8 mouse cellular contexts compared by ENCODE assay signal in the genomic region with DNA sequence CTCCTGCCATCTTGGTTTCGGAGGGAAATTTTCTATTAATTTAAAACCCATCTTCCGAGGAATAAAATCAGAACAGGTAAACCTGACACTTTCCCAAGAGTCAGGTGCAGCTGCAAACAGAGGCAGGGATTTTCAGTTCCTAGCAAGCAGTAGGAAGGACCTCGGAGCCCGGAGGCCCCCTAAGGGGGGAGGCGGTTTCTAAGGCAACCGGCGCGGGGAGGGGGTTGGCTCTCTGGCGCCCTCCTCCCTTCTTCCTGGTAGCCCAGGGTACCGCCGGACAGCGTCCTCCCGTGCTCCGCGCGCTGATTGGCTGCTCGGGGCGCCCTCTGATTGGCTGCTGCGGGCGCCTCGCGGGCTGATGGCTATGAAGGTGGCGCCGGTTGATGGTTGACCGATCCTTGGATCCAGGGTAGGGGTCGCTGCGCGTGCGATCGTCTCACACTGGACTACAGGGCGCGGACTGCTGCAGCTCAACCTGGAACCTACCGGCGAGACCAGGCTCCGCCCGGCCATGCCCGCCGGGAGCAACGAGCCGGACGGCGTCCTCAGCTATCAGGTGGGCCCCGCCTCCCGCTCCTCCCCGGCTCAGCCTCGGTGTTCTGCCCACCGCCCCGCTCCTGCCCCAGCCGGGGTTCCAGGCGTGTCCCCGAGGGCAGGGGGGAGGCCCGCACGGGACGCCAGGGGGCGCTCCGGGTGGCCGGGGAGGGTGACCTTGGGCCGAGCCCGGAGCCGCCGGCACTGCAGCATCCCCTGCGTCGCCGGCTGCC. TPM values are rescaled to one million over a fixed set of nuclear protein-coding genes. Genes with fewer than 3 reads are reported as not detected.
A peak's percentile ranks its signal among the peaks of the same experiment; 100 is the strongest.
DNase-seq lines count a peak whose midpoint lies in the region; ATAC-seq and TF ChIP-seq lines count a peak whose summit lies in the region.

A gene (plus strand): TSS at position 329 of the 767 bp plus-strand sequence.

- H3K4me3 ChIP-seq in CH12.LX (replicated peaks in 1 of 3; ENCODE audit: low read depth in 2 of 3, low read length in 2 of 3, poor library complexity in 1 of 3) = peak within 1 kb of the TSS; percentile 63 to 77 (median 69)
- peak within 1 kb of the TSS; percentile 81 for H3K4me3 ChIP-seq in forebrain, embryonic 15.5 days
- peak within 1 kb of the TSS; percentile 81 for H3K4me3 ChIP-seq in neural tube, embryonic 14.5 days (ENCODE audit: low read depth, low read length)
- H3K4me3 ChIP-seq in testis, adult 2 months (ENCODE audit: control insufficient read depth, low read depth, low read length) = peak within 1 kb of the TSS; percentile 90

- in situ Hi-C loops in CH12.LX (cut with MboI; ENCODE audit: low pct_ligation_motif_present, low pct_unique_long_range_greater_than_20kb, low sequenced_read_pairs) = loop anchor here (5.0 to 10.0 kb wide), 3 partner anchors 56 to 243 kb away; no protein-coding TSS in a partner anchor

- no peaks in the 10 kb centered on the region for H3K79me2 ChIP-seq in CH12.LX (replicated peaks; ENCODE audit: control insufficient read depth, extremely low read depth, insufficient read depth, poor library complexity, severe bottlenecking)

- H3K27ac ChIP-seq in CH12.LX (ENCODE audit: insufficient read depth, low read depth) = peak within 1 kb of the TSS; percentile 71
- peak within 1 kb of the TSS; percentile 83 for H3K27ac ChIP-seq in forebrain, embryonic 15.5 days (replicated peaks)
- peak within 1 kb of the TSS; percentile 86 for H3K27ac ChIP-seq in neural tube, embryonic 14.5 days (ENCODE audit: low read depth, low read length)
- peak within 1 kb of the TSS; percentile 87 for H3K27ac ChIP-seq in testis, adult 2 months (ENCODE audit: control insufficient read depth, insufficient read depth, low read depth, low read length)

- peak; percentile 94 for DNase-seq in CH12.LX (ENCODE audit: extremely low read depth)
- DNase-seq in cerebellum, adult 11 months = peak; percentile 92
- DNase-seq in heart, postnatal 14 days = peak; percentile 84 to 86
- DNase-seq in layer of hippocampus, adult 18-20 months (ENCODE audit: low spot score in 2 of 2) = peak; percentile 94 to 96
- DNase-seq in lung, adult 18-20 months = peak; percentile 86 to 89

- dilution Hi-C loops in CH12.LX (cut with MboI; ENCODE audit: extremely low pct_ligation_motif_present, extremely low pct_unique_long_range_greater_than_20kb, low sequenced_read_pairs) = no loop called here

- H3K36me3 ChIP-seq in CH12.LX (replicated peaks in 1 of 2; ENCODE audit: control insufficient read depth in 1 of 2, insufficient read depth in 1 of 2, low read length in 1 of 2) = no peaks in the 10 kb centered on the region
- no peaks in the 10 kb centered on the region for H3K36me3 ChIP-seq in forebrain, embryonic 15.5 days
- no peaks in the 10 kb centered on the region; the same call in 1 of the 2 replicates for H3K36me3 ChIP-seq in neural tube, embryonic 14.5 days (ENCODE audit: control insufficient read depth, insufficient read depth, low read length)
- 0 out of 2 replicates have a peak, but pooled peaks cover 1% of the 10 kb centered on the region for H3K36me3 ChIP-seq in testis, adult 2 months (ENCODE audit: control insufficient read depth, insufficient read depth, low read length)

- peak within 1 kb of the TSS; percentile 91 for H3K4me2 ChIP-seq in CH12.LX (ENCODE audit: insufficient read depth, low read depth, poor library complexity, severe bottlenecking)
- peak within 1 kb of the TSS; percentile 73 for H3K4me2 ChIP-seq in forebrain, embryonic 15.5 days (replicated peaks)
- peak within 1 kb of the TSS; percentile 70 for H3K4me2 ChIP-seq in neural tube, embryonic 14.5 days (ENCODE audit: low read depth, low read length)

- under 1% methylated on average over 64 of the region's 64 CpGs for WGBS in forebrain, embryonic 15.5 days
- under 1% methylated on average over 62 of the region's 64 CpGs for WGBS in neural tube, embryonic 14.5 days

- intact Hi-C loops in heart, postnatal 14 days (cut with DNase I) = loop anchor here (5.0 kb wide), 1 partner anchor 281 kb away; no protein-coding TSS in a partner anchor

- TF ChIP-seq POLR2A in CH12.LX (IDR thresholded peaks at IDR 0.05; ENCODE audit: low read depth, low read length) = peak; percentile 31; the same call in 1 of the 2 replicates
- peak; percentile 68 for TF ChIP-seq POLR2A in testis, adult 2 months (IDR thresholded peaks at IDR 0.05; ENCODE audit: control insufficient read depth, low read depth, low read length)

- H3K9me3 ChIP-seq in CH12.LX (replicated peaks; ENCODE audit: low read length) = no peaks in the 10 kb centered on the region
- no peaks in the 10 kb centered on the region for H3K9me3 ChIP-seq in forebrain, embryonic 15.5 days
- H3K9me3 ChIP-seq in neural tube, embryonic 14.5 days (ENCODE audit: control insufficient read depth, low read length) = no peaks in the 10 kb centered on the region

- peak in 1 of 2 experiments; percentile 71; a peak in 2 of 4 replicates for TF ChIP-seq CTCF in CH12.LX (conservative IDR thresholded peaks at IDR 0.05 in 1 of 2, IDR thresholded peaks at IDR 0.05 in 1 of 2; ENCODE audit: low read depth in 2 of 2, low read length in 2 of 2)
- TF ChIP-seq CTCF in testis, adult 2 months (IDR thresholded peaks at IDR 0.05; ENCODE audit: control insufficient read depth, insufficient read depth, insufficient replicate concordance, low read depth, low read length) = 0 out of 2 replicates have a peak, but pooled peaks have one; percentile 29

- H3K4me1 ChIP-seq in CH12.LX (ENCODE audit: control insufficient read depth in 1 of 2, insufficient read depth in 2 of 2) = peaks cover 14 to 44% of the 10 kb centered on the region in 2 experiments
- peaks cover 21% of the 10 kb centered on the region for H3K4me1 ChIP-seq in forebrain, embryonic 15.5 days
- peaks cover 15% of the 10 kb centered on the region for H3K4me1 ChIP-seq in neural tube, embryonic 14.5 days (ENCODE audit: control insufficient read depth, insufficient read depth, low read length)
- peaks cover 20% of the 10 kb centered on the region for H3K4me1 ChIP-seq in testis, adult 2 months (ENCODE audit: control insufficient read depth, insufficient read depth, low read length)

- peak within 1 kb of the TSS; percentile 73 for H3K9ac ChIP-seq in CH12.LX (ENCODE audit: insufficient read depth, low read depth)
- peak within 1 kb of the TSS; percentile 76 for H3K9ac ChIP-seq in forebrain, embryonic 15.5 days (replicated peaks)
- H3K9ac ChIP-seq in neural tube, embryonic 14.5 days (replicated peaks; ENCODE audit: low read depth, low read length) = peak within 1 kb of the TSS; percentile 82

- TF ChIP-seq RAD21 in CH12.LX (IDR thresholded peaks at IDR 0.05; ENCODE audit: low read depth, low read length) = peak; percentile 9

- TF ChIP-seq EP300 in CH12.LX (IDR thresholded peaks at IDR 0.05; ENCODE audit: low read length) = peak; percentile 51

- peak; percentile 97 for ATAC-seq in forebrain, embryonic 15.5 days (replicated peaks)
- ATAC-seq in neural tube, embryonic 14.5 days (ENCODE audit: low read depth) = peak; percentile 97

- peaks cover 3% of the 10 kb centered on the region for H3K27me3 ChIP-seq in CH12.LX (replicated peaks)
- no peaks in the 10 kb centered on the region for H3K27me3 ChIP-seq in forebrain, embryonic 15.5 days
- H3K27me3 ChIP-seq in neural tube, embryonic 14.5 days (ENCODE audit: control insufficient read depth, insufficient read depth, low read length) = no peaks in the 10 kb centered on the region
- no peaks in the 10 kb centered on the region for H3K27me3 ChIP-seq in testis, adult 2 months (ENCODE audit: control insufficient read depth, insufficient read depth, low read length)

TF ChIP-seq in CH12.LX, 34 proteins besides CTCF, POLR2A, EP300 and RAD21 (continues in another document):
- TF ChIP-seq NRF1 (IDR thresholded peaks at IDR 0.05; ENCODE audit: low read depth, low read length) (no peak), MYC (IDR thresholded peaks at IDR 0.05; ENCODE audit: low read depth, low read length) (no peak), MAZ (IDR thresholded peaks at IDR 0.05; ENCODE audit: low read depth, low read length) (peak; percentile 99), KAT2A (IDR thresholded peaks at IDR 0.05; ENCODE audit: insufficient replicate concordance, low read length) (no peak), PAX5 (IDR thresholded peaks at IDR 0.05; ENCODE audit: low read length) (no peak), MAFK (IDR thresholded peaks at IDR 0.05; ENCODE audit: insufficient replicate concordance, low read length) (no peak), ELF1 (IDR thresholded peaks at IDR 0.05; ENCODE audit: low read depth, low read length) (peak; percentile 92), TBP (conservative IDR thresholded peaks at IDR 0.05; ENCODE audit: low read depth, low read length) (no peak), USF2 (conservative IDR thresholded peaks at IDR 0.05; ENCODE audit: low read depth, low read length) (no peak), GABPA (IDR thresholded peaks at IDR 0.05; ENCODE audit: insufficient replicate concordance, low read depth, low read length) (no peak), ETS1 (conservative IDR thresholded peaks at IDR 0.05; ENCODE audit: low read depth, low read length) (no peak), BHLHE40 (IDR thresholded peaks at IDR 0.05; ENCODE audit: low read depth, low read length) (0 out of 2 replicates have a peak, but pooled peaks have one; percentile 49), SIN3A (IDR thresholded peaks at IDR 0.05; ENCODE audit: low read length) (peak; percentile 31), ZMIZ1 (IDR thresholded peaks at IDR 0.05; ENCODE audit: low read depth, low read length) (peak; percentile 14; the same call in 1 of the 2 replicates), SMC3 (IDR thresholded peaks at IDR 0.05; ENCODE audit: low read depth, low read length) (peak; percentile 59), HCFC1 (IDR thresholded peaks at IDR 0.05; ENCODE audit: low read depth, low read length) (peak; percentile 70), CHD2 (IDR thresholded peaks at IDR 0.05; ENCODE audit: low read length) (0 out of 2 replicates have a peak, but pooled peaks have one; percentile 53), ZNF384 (IDR thresholded peaks at IDR 0.05; ENCODE audit: low read depth, low read length) (no peak), NELFE (IDR thresholded peaks at IDR 0.05; ENCODE audit: low read depth, low read length) (peak; percentile 57; the same call in 1 of the 2 replicates), JUND (conservative IDR thresholded peaks at IDR 0.05; ENCODE audit: low read depth, low read length) (no peak), TCF12 (IDR thresholded peaks at IDR 0.05; ENCODE audit: low read depth, low read length) (0 out of 2 replicates have a peak, but pooled peaks have one; percentile 36)

RNA-seq across cellular contexts. Expression of the gene that starts here (rescaled TPM):
- 4.1 and 4.7 TPM in 2 replicates for total RNA-seq in CH12.LX (2012; rRNA removed)
- 5.1 and 7.0 TPM in 2 replicates for total RNA-seq in CH12.LX (2014; rRNA removed)
- 7.2 and 9.6 TPM in 2 replicates for polyA plus RNA-seq in CH12.LX (2012; ENCODE audit: insufficient read length, low read depth)
- 20.7 and 22.8 TPM in 2 replicates for polyA plus RNA-seq in forebrain, embryonic 15.5 days (2015; fragmentation: Nextera tagmentation; extraction: Ambion mirVana)
- 1 to 10 TPM; 4.4 to 6.9 TPM for total RNA-seq in heart, postnatal 14 days (2021)
- total RNA-seq in layer of hippocampus, adult 18-20 months (2021) = 10 to 100 TPM; 74.4 to 77.9 TPM
- 24.2 and 30.5 TPM in 2 replicates for polyA plus RNA-seq in neural tube, embryonic 14.5 days (2014; fragmentation: Nextera tagmentation; extraction: Ambion mirVana)
- 18.2 and 18.3 TPM in 2 replicates for polyA plus RNA-seq in testis, adult 2 months (2012; rRNA removed)

Comparison
In these comparisons a context has a peak if more than half of its experiments do, and no peak if none do; other contexts are left out.
1. Peak in every context shown above with its lines: DNase-seq, ATAC-seq, H3K4me3 ChIP-seq and H3K27ac ChIP-seq.
2. RNA of the gene that starts here (total RNA-seq): 74.4 to 77.9 TPM in layer of hippocampus, adult 18-20 months; 4.4 to 6.9 TPM in heart, postnatal 14 days and 4.1 to 7.0 TPM in CH12.LX; every median in the first group is over 4 times any median in the second.